Mouse (Mus musculus) intestine, embryonic 16.5 days (tissue): ENCODE data around the gene Basp1. TPM values are rescaled to one million over a fixed set of nuclear protein-coding genes. Genes with fewer than 3 reads are reported as not detected.

Experiments used
- ATAC-seq: fragments of 200-750 bp; cut with Nextera tagmentation; 2 replicates; pipeline ENCODE4 v1.8.0; 2017; ENCODE audit warnings: moderate TSS enrichment, moderate library complexity
- H3K27ac ChIP-seq: fragments of 300-500 bp; sonication (generic); 2 replicates; pipeline ENCODE4 v1.5.1; 2014; ENCODE audit warnings: mild to moderate bottlenecking, low read length
- H3K27me3 ChIP-seq: fragments of 300-500 bp; sonication (generic); replicated peaks from 2 replicates; pipeline ENCODE4 v1.6.1; 2014; ENCODE audit warnings: low read length, control low read depth, mixed read lengths; ENCODE audit not compliant: control insufficient read depth, insufficient read depth
- H3K36me3 ChIP-seq: fragments of 300-500 bp; sonication (generic); 2 replicates; pipeline ENCODE4 v1.6.1; 2014; ENCODE audit warnings: low read length, control low read depth; ENCODE audit not compliant: control insufficient read depth, insufficient read depth
- H3K4me1 ChIP-seq: fragments of 300-500 bp; sonication (generic); 2 replicates; pipeline ENCODE4 v1.6.1; 2014; ENCODE audit warnings: low read length, control low read depth, mixed read lengths; ENCODE audit not compliant: control insufficient read depth, insufficient read depth
- H3K4me2 ChIP-seq: fragments of 300-500 bp; sonication (generic); 2 replicates; pipeline ENCODE4 v1.6.1; 2014; ENCODE audit warnings: low read depth, low read length, control low read depth
- H3K4me3 ChIP-seq: fragments of 300-500 bp; sonication (generic); 2 replicates; pipeline ENCODE4 v1.5.1; 2014; ENCODE audit warnings: mild to moderate bottlenecking, low read length
- H3K9ac ChIP-seq: fragments of 300-500 bp; sonication (generic); 2 replicates; pipeline ENCODE4 v1.6.1; 2014; ENCODE audit warnings: low read depth, low read length
- H3K9me3 ChIP-seq: fragments of 300-500 bp; sonication (generic); 2 replicates; pipeline ENCODE4 v1.6.1; 2016; ENCODE audit warnings: low read length, control low read depth; ENCODE audit not compliant: control insufficient read depth
- WGBS: fragments of 180-500 bp; shearing (Covaris S2); extraction: QIAGEN DNeasy Blood & Tissue Kit; methylation state at CpG from one replicate; pipeline ENCODE4 v1.1.7; 2014; 5-methylcytosine and 5-hydroxymethylcytosine counted together
- polyA plus RNA-seq: library from polyadenylated mRNA; unstranded; fragments of >200 nt; fragmentation: Nextera tagmentation; extraction: Ambion mirVana; gene quantifications from 2 replicates; pipeline ENCODE4 v1.2.1, GENCODE M21; 2015

Gene Basp1
- polyA plus RNA-seq, 1 experiment from 2014 or later: 6.5 TPM

DNA sequence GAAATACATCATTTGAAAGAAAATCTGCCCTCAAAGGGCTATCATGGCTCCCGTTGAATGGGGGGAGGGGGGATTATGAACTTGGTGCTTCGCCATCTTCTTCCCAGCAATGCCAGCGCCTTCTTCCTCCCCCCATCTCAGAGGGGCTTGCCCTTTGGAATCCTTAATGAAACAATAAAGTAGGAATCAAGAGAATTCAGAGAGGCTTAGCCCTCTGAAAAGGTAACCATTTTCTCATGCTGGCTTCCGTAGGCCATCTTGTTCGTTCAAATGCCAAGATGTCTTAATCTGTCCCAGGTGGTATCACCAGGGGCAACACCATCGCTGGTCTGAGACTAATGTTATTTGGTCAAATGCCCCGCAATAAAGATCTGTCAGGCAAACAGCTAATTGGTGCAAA, 2.1 kb downstream of the Basp1 start:
- Histone ChIP-seq H3K4me2 (peak overlapping the region; percentile 85), H3K4me3 (peak overlapping the region; percentile 76), H3K4me1 (0 out of 2 replicates have a peak, but pooled peaks cover 4% of the 10 kb centered on the region), H3K9me3 (no peaks in the 10 kb centered on the region), H3K27me3 (no peaks in the 10 kb centered on the region), H3K9ac (no peak overlapping the region), H3K27ac (no peak overlapping the region), H3K36me3 (no peaks in the 10 kb centered on the region; the same call in 1 of the 2 replicates)
- ATAC-seq: no peak
- WGBS: 49% methylated on average over 7 of the region's 7 CpGs

GRCm38 (mm10) chr15:25405926-25406325, 7.6 kb downstream of the Basp1 start:
- 55% methylated on average over 5 of the region's 5 CpGs for WGBS
- Histone ChIP-seq H3K9ac (no peak overlapping the region), H3K27ac (peak overlapping the region; percentile 30; the same call in 1 of the 2 replicates), H3K4me2 (no peak overlapping the region), H3K9me3 (no peaks in the 10 kb centered on the region), H3K36me3 (no peaks in the 10 kb centered on the region; the same call in 1 of the 2 replicates), H3K4me3 (no peak overlapping the region), H3K27me3 (no peaks in the 10 kb centered on the region), H3K4me1 (no peaks in the 10 kb centered on the region)
- ATAC-seq: no peak

- no peak for ATAC-seq
- H3K4me2 ChIP-seq: no peak overlapping the region
- WGBS: 95% methylated on average over 7 of the region's 7 CpGs
- no peaks in the 10 kb centered on the region for H3K4me1 ChIP-seq
- no peaks in the 10 kb centered on the region for H3K9me3 ChIP-seq
- H3K27me3 ChIP-seq: no peaks in the 10 kb centered on the region
- H3K4me3 ChIP-seq: no peak overlapping the region
- no peaks in the 10 kb centered on the region; the same call in 1 of the 2 replicates for H3K36me3 ChIP-seq
- H3K27ac ChIP-seq: no peak overlapping the region
- no peak overlapping the region for H3K9ac ChIP-seq
These were observed 9.7 kb downstream of the Basp1 start for GRCm38 (mm10) chr15:25403879-25404278.

DNA sequence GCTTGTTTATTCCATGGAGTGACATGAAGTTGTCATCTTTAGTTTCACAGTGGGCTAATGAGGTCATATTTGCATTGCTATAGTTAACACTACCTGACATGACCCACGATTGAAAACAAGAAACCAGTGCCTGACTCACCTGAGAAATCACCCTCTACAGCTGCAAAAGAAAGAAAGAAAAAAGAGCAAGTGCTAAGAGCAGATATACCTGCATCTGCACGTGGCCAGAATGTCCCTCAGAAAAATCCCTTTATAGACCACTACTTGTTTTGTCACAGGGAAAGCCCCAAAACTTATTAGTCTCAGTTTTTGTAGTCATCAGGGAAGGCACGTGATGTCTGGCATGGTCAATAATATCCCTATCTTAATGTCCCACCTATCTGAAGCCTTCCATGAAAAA, 11.6 kb downstream of the Basp1 start:
- no peak overlapping the region for H3K27ac ChIP-seq
- no peak for ATAC-seq
- H3K4me3 ChIP-seq: no peak overlapping the region
- no peaks in the 10 kb centered on the region for H3K27me3 ChIP-seq
- 78% methylated on average over 3 of the region's 3 CpGs for WGBS
- H3K4me1 ChIP-seq: no peaks in the 10 kb centered on the region
- no peaks in the 10 kb centered on the region for H3K36me3 ChIP-seq
- no peak overlapping the region for H3K4me2 ChIP-seq
- H3K9me3 ChIP-seq: no peaks in the 10 kb centered on the region
- no peak overlapping the region for H3K9ac ChIP-seq

DNA sequence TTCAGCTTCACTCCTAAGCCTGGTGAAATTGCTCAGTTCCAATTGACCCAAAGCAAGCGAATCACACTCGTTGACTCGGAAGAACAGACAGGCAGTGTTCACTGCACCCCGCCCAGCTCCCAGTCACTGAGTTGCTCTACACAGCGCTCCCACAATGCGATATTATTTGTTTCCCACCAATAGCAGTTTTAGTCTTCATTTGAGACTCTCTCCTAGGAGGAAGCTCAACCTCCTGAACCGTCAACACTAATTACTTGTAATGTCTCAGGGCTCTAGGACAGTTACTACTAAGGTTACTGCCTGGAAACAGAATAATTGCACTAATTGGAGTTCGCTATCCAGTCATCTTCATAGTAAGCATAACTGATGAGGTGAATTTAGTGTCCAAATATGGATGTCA, 13.3 kb downstream of the Basp1 start:
- WGBS: 83% methylated on average over 8 of the region's 8 CpGs
- Histone ChIP-seq H3K36me3 (no peaks in the 10 kb centered on the region), H3K9ac (no peak overlapping the region), H3K9me3 (no peaks in the 10 kb centered on the region), H3K4me3 (no peak overlapping the region), H3K27ac (no peak overlapping the region), H3K4me1 (no peaks in the 10 kb centered on the region), H3K27me3 (no peaks in the 10 kb centered on the region), H3K4me2 (no peak overlapping the region)
- no peak for ATAC-seq

- no peaks in the 10 kb centered on the region for H3K36me3 ChIP-seq
- ATAC-seq: no peak
- no peak overlapping the region for H3K4me3 ChIP-seq
- no peak overlapping the region for H3K9ac ChIP-seq
- no peaks in the 10 kb centered on the region for H3K9me3 ChIP-seq
- H3K27me3 ChIP-seq: no peaks in the 10 kb centered on the region
- WGBS: 70% methylated on average over 9 of the region's 9 CpGs
- no peak overlapping the region for H3K4me2 ChIP-seq
- H3K4me1 ChIP-seq: no peaks in the 10 kb centered on the region
- H3K27ac ChIP-seq: no peak overlapping the region
These were observed 17.5 kb downstream of the Basp1 start for GRCm38 (mm10) chr15:25395912-25396590.

- no peak for ATAC-seq
- Histone ChIP-seq H3K4me1 (no peaks in the 10 kb centered on the region), H3K4me2 (no peak overlapping the region), H3K9me3 (no peaks in the 10 kb centered on the region), H3K4me3 (no peak overlapping the region), H3K9ac (no peak overlapping the region), H3K36me3 (no peaks in the 10 kb centered on the region), H3K27me3 (no peaks in the 10 kb centered on the region), H3K27ac (no peak overlapping the region)
- WGBS: 62% methylated on average over 4 of the region's 4 CpGs
These were observed 21.0 kb downstream of the Basp1 start for GRCm38 (mm10) chr15:25392525-25393099.

- no peak overlapping the region for H3K27ac ChIP-seq
- no peak overlapping the region for H3K9ac ChIP-seq
- H3K36me3 ChIP-seq: no peaks in the 10 kb centered on the region
- H3K9me3 ChIP-seq: no peaks in the 10 kb centered on the region
- ATAC-seq: no peak
- H3K4me2 ChIP-seq: no peak overlapping the region
- no peak overlapping the region for H3K4me3 ChIP-seq
- WGBS: 61% methylated on average over 5 of the region's 5 CpGs
- no peaks in the 10 kb centered on the region for H3K27me3 ChIP-seq
- no peaks in the 10 kb centered on the region for H3K4me1 ChIP-seq
These were observed 22.4 kb downstream of the Basp1 start for GRCm38 (mm10) chr15:25391210-25391609.

GRCm38 (mm10) chr15:25387572-25387971, 26.0 kb downstream of the Basp1 start:
- no peaks in the 10 kb centered on the region for H3K36me3 ChIP-seq
- no peaks in the 10 kb centered on the region for H3K9me3 ChIP-seq
- no peak overlapping the region for H3K9ac ChIP-seq
- H3K27me3 ChIP-seq: no peaks in the 10 kb centered on the region
- no peak overlapping the region for H3K4me2 ChIP-seq
- no peak overlapping the region for H3K4me3 ChIP-seq
- no peak for ATAC-seq
- no peaks in the 10 kb centered on the region for H3K4me1 ChIP-seq
- no peak overlapping the region for H3K27ac ChIP-seq
- 78% methylated on average over 6 of the region's 6 CpGs for WGBS
